Mouse (Mus musculus): Measurements from ENCODE around the gene 1110004F10Rik.

GRCm38 (mm10) chr7:116145030-116145429 lies 105.8 kb downstream of the 1110004F10Rik start:
- TF ChIP-seq EP300 (IDR thresholded peaks at IDR 0.05): no peak
- no peak for TF ChIP-seq CTCF (IDR thresholded peaks at IDR 0.05)

Measured in lung, postnatal 0 days (tissue).